Mouse (Mus musculus): ENCODE results near the gene Acox3. TPM values are rescaled to one million over a fixed set of nuclear protein-coding genes. Genes with fewer than 3 reads are reported as not detected.
A peak's percentile ranks its signal among the peaks of the same experiment; 100 is the strongest.
"Not testable (repeated sequence)": the region's sequence is repeated elsewhere in the genome, so short reads cannot be mapped to it uniquely, and the experiment has no call there.

Acox3 gene
- total RNA-seq, 1 experiment from 2014 or later: 70.0 TPM

GRCm38 (mm10) chr5:35576409-35577020, 6.3 kb upstream of the Acox3 start:
- no peak for DNase-seq

- DNase-seq: no peak
Measured at GRCm38 (mm10) chr5:35578411-35578810, 4.4 kb upstream of the Acox3 start.

- DNase-seq: no peak
Measured at GRCm38 (mm10) chr5:35579247-35579893, 3.5 kb upstream of the Acox3 start.

- DNase-seq: no peak
Measured at GRCm38 (mm10) chr5:35580156-35580922, 2.5 kb upstream of the Acox3 start.

- DNase-seq: no peak
Measured at GRCm38 (mm10) chr5:35583221-35583783, 462 bp downstream of the Acox3 start.

GRCm38 (mm10) chr5:35584259-35584658, 1.4 kb downstream of the Acox3 start:
- DNase-seq: not testable (repeated sequence)

GRCm38 (mm10) chr5:35591497-35591896, 8.7 kb downstream of the Acox3 start:
- DNase-seq: no peak

GRCm38 (mm10) chr5:35592081-35592736, 9.4 kb downstream of the Acox3 start:
- DNase-seq: no peak

GRCm38 (mm10) chr5:35592824-35593223, 10.0 kb downstream of the Acox3 start:
- DNase-seq: peak; percentile 70

- DNase-seq: no peak
Measured at GRCm38 (mm10) chr5:35593272-35593671, 10.4 kb downstream of the Acox3 start.

- no peak for DNase-seq
Measured at GRCm38 (mm10) chr5:35594768-35595167, 11.9 kb downstream of the Acox3 start.

- DNase-seq: peak; percentile 79
Measured at GRCm38 (mm10) chr5:35595706-35596105, 12.9 kb downstream of the Acox3 start.

GRCm38 (mm10) chr5:35596169-35597160, 13.6 kb downstream of the Acox3 start:
- no peak for DNase-seq

- DNase-seq: no peak
Measured at GRCm38 (mm10) chr5:35600233-35600632, 17.4 kb downstream of the Acox3 start.

GRCm38 (mm10) chr5:35601526-35601925, 18.7 kb downstream of the Acox3 start:
- no peak for DNase-seq

GRCm38 (mm10) chr5:35605355-35605754, 22.5 kb downstream of the Acox3 start:
- no peak for DNase-seq

- DNase-seq: no peak
Measured at GRCm38 (mm10) chr5:35606800-35607199, 24.0 kb downstream of the Acox3 start.

- DNase-seq: no peak
Measured at GRCm38 (mm10) chr5:35607784-35608183, 24.9 kb downstream of the Acox3 start.

- no peak for DNase-seq
Measured at GRCm38 (mm10) chr5:35608559-35608958, 25.7 kb downstream of the Acox3 start.

- DNase-seq: no peak
Measured at GRCm38 (mm10) chr5:35609381-35609780, 26.5 kb downstream of the Acox3 start.

GRCm38 (mm10) chr5:35609971-35610370, 27.1 kb downstream of the Acox3 start:
- no peak for DNase-seq

Data from adrenal gland, postnatal 25 days (tissue).